Mouse (Mus musculus) brain, embryonic 18.5 days (tissue): ENCODE results near the gene Dnah7a.
"Not testable (repeated sequence)": the region's sequence is repeated elsewhere in the genome, so short reads cannot be mapped to it uniquely, and the experiment has no call there.

ENCODE experiments used
- DNase-seq: peaks from one replicate; pipeline ENCODE4 v3.0.0-alpha.2; 2012; ENCODE audit warnings: low read depth, low spot score

Gene Dnah7a

GRCm38 (mm10) chr1:53704164-53704563 is 2.4 kb downstream of the Dnah7a start:
- DNase-seq = no peak

GRCm38 (mm10) chr1:53664268-53664667 is 42.3 kb downstream of the Dnah7a start:
- not testable (repeated sequence) for DNase-seq

GRCm38 (mm10) chr1:53639865-53640794 is 66.5 kb downstream of the Dnah7a start:
- no peak for DNase-seq

- not testable (repeated sequence) for DNase-seq
Observed at GRCm38 (mm10) chr1:53635641-53636040, 70.9 kb downstream of the Dnah7a start.

GRCm38 (mm10) chr1:53632040-53632439 is 74.5 kb downstream of the Dnah7a start:
- DNase-seq = not testable (repeated sequence)

GRCm38 (mm10) chr1:53630011-53630410 is 76.6 kb downstream of the Dnah7a start:
- no peak for DNase-seq

- DNase-seq = no peak
Observed at GRCm38 (mm10) chr1:53613486-53613885, 93.1 kb downstream of the Dnah7a start.

- not testable (repeated sequence) for DNase-seq
Observed at GRCm38 (mm10) chr1:53581326-53581725, 125.3 kb downstream of the Dnah7a start.

GRCm38 (mm10) chr1:53557918-53558317 is 148.7 kb downstream of the Dnah7a start:
- not testable (repeated sequence) for DNase-seq

- not testable (repeated sequence) for DNase-seq
Observed at GRCm38 (mm10) chr1:53547018-53547417, 159.6 kb downstream of the Dnah7a start.

GRCm38 (mm10) chr1:53538356-53538755 is 168.2 kb downstream of the Dnah7a start:
- DNase-seq = not testable (repeated sequence)

- not testable (repeated sequence) for DNase-seq
Observed at GRCm38 (mm10) chr1:53534826-53535225, 171.8 kb downstream of the Dnah7a start.

GRCm38 (mm10) chr1:53526021-53526420 is 180.6 kb downstream of the Dnah7a start:
- not testable (repeated sequence) for DNase-seq

GRCm38 (mm10) chr1:53473699-53474098 is 232.9 kb downstream of the Dnah7a start:
- DNase-seq = no peak

- DNase-seq = not testable (repeated sequence)
Observed at GRCm38 (mm10) chr1:53472084-53472483, 234.5 kb downstream of the Dnah7a start.

- DNase-seq = no peak
Observed at GRCm38 (mm10) chr1:53467325-53467670, 239.3 kb downstream of the Dnah7a start.

- DNase-seq = not testable (repeated sequence)
Observed at GRCm38 (mm10) chr1:53466524-53467324, 239.9 kb downstream of the Dnah7a start.

- not testable (repeated sequence) for DNase-seq
Observed at GRCm38 (mm10) chr1:53439173-53439572, 267.4 kb downstream of the Dnah7a start.

- DNase-seq = not testable (repeated sequence)
Observed at GRCm38 (mm10) chr1:53432433-53432832, 274.2 kb downstream of the Dnah7a start.

- no peak for DNase-seq
Observed at GRCm38 (mm10) chr1:53405803-53406325, 300.7 kb downstream of the Dnah7a start.

GRCm38 (mm10) chr1:53393936-53394760 is 312.4 kb downstream of the Dnah7a start:
- not testable (repeated sequence) for DNase-seq
